Mouse (Mus musculus): ENCODE results near the gene Traf7.

Traf7 gene

GRCm38 (mm10) chr17:24531064-24531463 lies 3.3 kb upstream of the Traf7 start:
- ChIA-PET POLR2A (interaction anchor here (0.9 to 13.1 kb wide), 28 partner anchors 8 to 192 kb away, joined by 3 to 396 read pairs (median 8); partner anchors contain the start of genes Pkd1 (in 3 of the 4), Rnf151 (in 2 of the 4), Rps2 (in 2 of the 4) and Zfp598 (in 2 of the 4)), CTCF (interaction anchor here (0.6 to 2.7 kb wide), 10 partner anchors 18 to 156 kb away, joined by 3 to 7 read pairs (median 3); partner anchors contain the start of gene Pkd1 (in 2 of the 4))

GRCm38 (mm10) chr17:24530361-24531050 lies 2.8 kb upstream of the Traf7 start:
- POLR2A ChIA-PET = interaction anchor here (0.7 to 13.1 kb wide), 42 partner anchors 9 to 321 kb away, joined by 3 to 396 read pairs (median 5); partner anchors contain the start of genes Pkd1 (in 3 of the 4), Mlst8 (in 2 of the 4), Rnf151 (in 2 of the 4) and Rps2 (in 2 of the 4)

DNA sequence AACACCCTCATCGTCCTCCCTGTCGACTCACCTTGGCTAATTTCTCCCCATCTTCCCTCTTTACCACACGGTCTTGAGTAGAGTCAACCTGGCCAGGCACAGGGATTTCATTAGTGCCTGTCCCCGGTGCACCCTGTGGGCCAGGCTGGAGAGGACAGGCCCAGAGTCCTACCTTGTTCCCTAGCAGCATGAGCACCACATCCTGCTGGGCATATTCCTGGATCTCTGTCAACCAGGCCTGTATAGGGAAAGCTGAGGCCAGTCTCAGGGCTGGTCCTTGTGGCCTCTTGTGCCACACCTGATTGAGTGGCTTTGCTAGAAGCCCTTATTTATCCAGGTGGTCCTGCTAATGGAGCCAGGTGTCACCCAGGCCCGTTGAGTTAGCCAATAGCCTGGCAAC lies 2.1 kb upstream of the Traf7 start:
- CTCF ChIA-PET = interaction anchor here in 3 of 4 experiments (1.0 to 2.7 kb wide), 5 partner anchors 10 to 146 kb away, joined by 3 to 7 read pairs (median 4); partner anchors contain the start of gene Pkd1 (in 2 of the 3)
- POLR2A ChIA-PET = interaction anchor here (0.6 to 13.1 kb wide), 46 partner anchors 8 to 485 kb away, joined by 3 to 396 read pairs (median 5); partner anchors contain the start of genes Pkd1 (in 3 of the 4), Mlst8 (in 2 of the 4), Rnf151 (in 2 of the 4) and Rnps1 (in 2 of the 4)

More at GRCm38 (mm10) chr17:24530361-24531050, 2.8 kb upstream of the Traf7 start:
- CTCF ChIA-PET = interaction anchor here (0.6 to 2.7 kb wide), 10 partner anchors 9 to 156 kb away, joined by 3 to 7 read pairs (median 4); partner anchors contain the start of gene Pkd1 (in 2 of the 4)

DNA sequence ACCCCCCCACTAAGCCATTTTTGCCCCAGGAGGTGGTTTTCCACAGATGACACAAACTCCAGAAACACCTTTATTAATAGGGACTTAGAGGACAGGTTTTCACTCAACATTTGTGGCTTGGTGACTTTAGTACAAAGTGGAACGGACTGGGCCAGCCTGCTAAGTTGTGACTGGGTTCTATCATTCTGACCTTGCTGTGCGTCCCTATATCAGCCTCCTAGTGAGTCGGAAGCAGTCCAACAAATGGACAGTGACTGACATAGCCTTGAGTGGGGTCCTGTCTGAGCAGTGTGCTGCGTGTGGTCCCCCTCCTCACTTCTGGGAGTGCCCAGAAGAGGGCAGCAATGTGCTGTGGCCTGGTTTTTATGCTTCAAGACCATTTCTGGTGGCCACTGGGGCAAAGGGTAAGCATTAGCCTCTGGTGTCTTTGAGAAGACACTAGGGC lies 1.3 kb upstream of the Traf7 start:
- CTCF ChIA-PET = interaction anchor here in 2 of 4 experiments (1.7 to 3.0 kb wide), 2 partner anchors 10 to 100 kb away, joined by 7 to 14 read pairs; no protein-coding TSS in a partner anchor
- POLR2A ChIA-PET = interaction anchor here (0.6 to 13.1 kb wide), 65 partner anchors 10 to 1097 kb away, joined by 3 to 396 read pairs (median 12); partner anchors contain the start of genes Pkd1 (in 3 of the 4), Bricd5 (in 2 of the 4), E4f1 (in 2 of the 4) and Mlst8 (in 2 of the 4)

GRCm38 (mm10) chr17:24528560-24528918 lies 801 bp upstream of the Traf7 start:
- ChIA-PET CTCF (interaction anchor here (0.6 to 3.0 kb wide), 11 partner anchors 11 to 197 kb away, joined by 3 to 32 read pairs (median 5); partner anchors contain the start of genes Mlst8 (in 3 of the 4) and Pkd1 (in 1 of the 4)), POLR2A (interaction anchor here (0.6 to 13.1 kb wide), 149 partner anchors 8 to 1304 kb away, joined by 3 to 396 read pairs (median 10); partner anchors contain the start of genes Abca3 (in 4 of the 4), E4f1 (in 3 of the 4), Mlst8 (in 3 of the 4) and Pgp (in 3 of the 4))

DNA sequence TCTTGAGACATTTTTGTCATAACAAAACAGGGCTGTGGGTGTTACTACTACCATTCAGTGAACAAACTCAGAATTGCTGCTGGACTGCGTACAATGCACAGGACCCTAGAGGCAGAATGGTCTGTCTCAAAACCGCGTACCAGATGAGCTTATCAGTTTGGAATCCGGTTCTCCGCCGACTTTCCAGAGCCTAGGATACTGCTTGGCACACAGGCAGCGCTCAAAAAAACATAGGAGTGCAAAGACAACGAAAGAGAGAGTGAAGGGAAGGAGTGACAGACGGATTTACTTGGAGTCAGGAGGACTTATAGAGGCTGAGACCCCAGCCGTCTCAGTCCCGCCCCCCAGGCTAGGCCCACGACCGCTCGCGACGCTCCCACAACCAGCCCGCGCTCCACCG lies 423 bp downstream of the Traf7 start:
- POLR2A ChIA-PET = interaction anchor here (0.5 to 13.1 kb wide), 330 partner anchors 8 to 1541 kb away, joined by 3 to 396 read pairs (median 6); partner anchors contain the start of genes Abca3 (in 4 of the 4), Mlst8 (in 4 of the 4), Bricd5 (in 3 of the 4) and Ccnf (in 3 of the 4)
- CTCF ChIA-PET = interaction anchor here (0.5 to 3.0 kb wide), 25 partner anchors 11 to 363 kb away, joined by 3 to 32 read pairs (median 4); partner anchors contain the start of genes Mlst8 (in 4 of the 4), Pkd1 (in 1 of the 4) and Rnps1 (in 1 of the 4)

- POLR2A ChIA-PET = interaction anchor here (0.5 to 13.1 kb wide), 23 partner anchors 11 to 192 kb away, joined by 3 to 396 read pairs (median 6); partner anchors contain the start of genes Mlst8 (in 2 of the 4), Pkd1 (in 2 of the 4), Zfp598 (in 2 of the 4) and Bricd5 (in 1 of the 4)
Observed at GRCm38 (mm10) chr17:24524734-24525133, 3.0 kb downstream of the Traf7 start.

DNA sequence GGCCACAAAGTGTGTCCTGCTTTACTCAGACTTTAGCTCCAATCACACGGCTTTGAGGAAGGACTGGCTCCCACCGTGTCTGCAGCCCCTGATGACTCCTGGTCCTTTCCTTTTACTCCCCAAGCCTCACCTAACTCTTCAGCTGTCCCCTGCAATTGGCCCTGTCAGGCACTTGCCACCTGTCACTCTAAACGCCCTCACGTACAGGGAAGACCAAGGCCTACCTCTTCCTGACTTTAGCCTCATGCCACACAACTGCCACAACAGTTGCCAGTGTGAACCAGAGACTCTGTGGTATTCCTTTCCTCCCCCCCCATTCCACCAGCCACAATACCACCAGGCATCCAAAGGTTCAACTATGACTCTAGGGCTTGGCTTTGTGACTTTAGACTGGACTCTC lies 7.3 kb downstream of the Traf7 start:
- POLR2A ChIA-PET = interaction anchor here in 2 of 4 experiments (1.3 to 13.1 kb wide), 3 partner anchors 11 to 42 kb away, joined by 3 to 356 read pairs (median 6); partner anchors contain the start of gene Mlst8 (in 2 of the 2)
- CTCF ChIA-PET = no interaction called here

More at GRCm38 (mm10) chr17:24524734-24525133, 3.0 kb downstream of the Traf7 start:
- CTCF ChIA-PET = interaction anchor here in 3 of 4 experiments (0.9 to 1.6 kb wide), 3 partner anchors 46 to 104 kb away, joined by 4 to 5 read pairs (median 4); partner anchors contain the start of gene Mlst8 (in 2 of the 3)

- POLR2A ChIA-PET = interaction anchor here (0.6 to 16.1 kb wide), 22 partner anchors 9 to 100 kb away, joined by 3 to 356 read pairs (median 5); partner anchors contain the start of genes Mlst8 (in 3 of the 4), Traf7 (in 3 of the 4), Rnps1 (in 2 of the 4) and Pkd1 (in 1 of the 4)
- CTCF ChIA-PET = interaction anchor here (0.5 to 3.7 kb wide), 20 partner anchors 8 to 215 kb away, joined by 3 to 20 read pairs (median 4); partner anchors contain the start of genes Mlst8 (in 3 of the 4), Traf7 (in 2 of the 4), E4f1 (in 1 of the 4) and Pgp (in 1 of the 4)
Observed at GRCm38 (mm10) chr17:24514270-24515257, 13.2 kb downstream of the Traf7 start.

DNA sequence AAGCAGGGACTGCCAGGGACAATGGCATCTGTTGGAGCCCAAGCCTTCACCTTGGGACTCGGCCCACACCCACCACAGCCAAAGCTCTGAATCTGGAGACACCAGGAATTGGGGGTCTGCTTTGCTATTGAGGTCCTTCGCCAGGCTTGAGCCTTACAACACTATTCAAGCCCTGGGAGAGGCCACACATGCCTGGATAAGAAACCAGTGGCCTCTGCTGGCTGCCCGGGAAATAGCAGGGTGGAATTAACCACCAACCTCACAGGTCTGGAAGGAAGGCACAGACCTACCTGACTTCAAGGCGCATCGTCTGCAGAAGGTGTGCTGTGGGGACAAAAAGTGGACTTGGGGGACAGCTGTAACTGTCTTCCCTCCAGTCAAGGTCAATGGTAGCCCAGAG lies 14.1 kb downstream of the Traf7 start:
- CTCF ChIA-PET = interaction anchor here (0.5 to 3.7 kb wide), 25 partner anchors 9 to 659 kb away, joined by 3 to 20 read pairs (median 4); partner anchors contain the start of genes Mlst8 (in 2 of the 4), Traf7 (in 2 of the 4), E4f1 (in 1 of the 4) and Pgp (in 1 of the 4)
- POLR2A ChIA-PET = interaction anchor here in 3 of 4 experiments (0.9 to 16.1 kb wide), 18 partner anchors 9 to 116 kb away, joined by 3 to 356 read pairs (median 6); partner anchors contain the start of genes Traf7 (in 3 of the 3), Mlst8 (in 2 of the 3), Pkd1 (in 1 of the 3) and Rnps1 (in 1 of the 3)

GRCm38 (mm10) chr17:24507806-24508460 lies 19.8 kb downstream of the Traf7 start:
- CTCF ChIA-PET = interaction anchor here in 3 of 4 experiments (1.0 to 1.6 kb wide), 5 partner anchors 13 to 29 kb away, joined by 3 to 8 read pairs (median 5); partner anchors contain the start of genes Traf7 (in 2 of the 3) and Mlst8 (in 1 of the 3)
- POLR2A ChIA-PET = interaction anchor here in 3 of 4 experiments (0.5 to 16.1 kb wide), 16 partner anchors 8 to 697 kb away, joined by 3 to 356 read pairs (median 4); partner anchors contain the start of genes Traf7 (in 3 of the 3), Abca3 (in 1 of the 3), Mlst8 (in 1 of the 3) and Pkd1 (in 1 of the 3)

- POLR2A ChIA-PET = interaction anchor here (0.6 to 16.1 kb wide), 34 partner anchors 9 to 229 kb away, joined by 3 to 356 read pairs (median 4); partner anchors contain the start of genes Mlst8 (in 4 of the 4), Traf7 (in 3 of the 4), Abca3 (in 1 of the 4) and Msrb1 (in 1 of the 4)
Observed at GRCm38 (mm10) chr17:24507129-24507664, 20.5 kb downstream of the Traf7 start.

DNA sequence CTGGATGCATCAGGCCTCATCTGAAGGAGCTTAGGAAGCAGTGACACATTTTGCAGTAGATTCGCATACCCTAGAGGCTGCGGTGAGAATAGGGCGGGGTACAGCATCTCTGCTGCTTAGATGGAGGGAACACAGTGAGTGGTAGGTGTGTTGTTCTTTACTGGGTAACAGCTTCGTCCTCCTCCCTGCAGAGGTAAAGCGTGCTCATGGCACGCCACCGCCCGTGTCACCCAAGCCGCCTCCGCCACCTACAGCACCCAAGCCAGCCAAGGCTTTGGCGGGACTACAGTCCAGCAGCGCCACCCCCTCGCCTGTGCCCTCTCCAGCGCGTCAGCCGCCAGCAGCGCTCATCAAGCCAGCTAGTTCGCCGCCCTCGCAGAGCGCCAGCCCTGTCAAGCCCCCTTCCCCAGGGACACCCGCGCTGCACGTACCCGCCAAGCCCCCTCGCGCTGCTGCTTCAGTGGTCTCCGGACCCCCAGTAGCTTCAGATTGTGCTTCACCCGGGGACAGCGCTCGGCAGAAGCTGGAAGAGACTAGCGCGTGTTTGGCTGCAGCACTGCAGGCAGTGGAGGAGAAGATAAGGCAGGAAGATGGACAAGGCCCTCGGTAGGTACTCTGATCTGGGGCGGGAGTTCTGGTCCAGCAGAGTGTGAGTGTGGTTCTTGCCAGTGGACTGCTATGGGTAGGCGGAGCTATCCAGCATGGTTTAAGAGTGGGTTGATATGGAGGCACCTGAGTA lies 21.2 kb downstream of the Traf7 start:
- CTCF ChIA-PET = interaction anchor here (0.6 to 1.8 kb wide), 21 partner anchors 8 to 228 kb away, joined by 3 to 11 read pairs (median 3); partner anchors contain the start of genes Traf7 (in 2 of the 4), Mlst8 (in 1 of the 4) and Pkd1 (in 1 of the 4)

More at GRCm38 (mm10) chr17:24507129-24507664, 20.5 kb downstream of the Traf7 start:
- CTCF ChIA-PET = interaction anchor here (0.8 to 1.8 kb wide), 11 partner anchors 12 to 42 kb away, joined by 3 to 11 read pairs (median 5); partner anchors contain the start of genes Traf7 (in 2 of the 4), Mlst8 (in 1 of the 4) and Pkd1 (in 1 of the 4)

More for the DNA sequence above, 21.2 kb downstream of the Traf7 start:
- POLR2A ChIA-PET = interaction anchor here (0.6 to 16.1 kb wide), 54 partner anchors 8 to 252 kb away, joined by 3 to 356 read pairs (median 4); partner anchors contain the start of genes Mlst8 (in 4 of the 4), Pkd1 (in 3 of the 4), Traf7 (in 3 of the 4) and Nthl1 (in 2 of the 4)

Data from embryonic stem cell, embryonic (primary cell).